Comparison of ENCODE assay signal across 10 mouse cellular contexts in the genomic region with DNA sequence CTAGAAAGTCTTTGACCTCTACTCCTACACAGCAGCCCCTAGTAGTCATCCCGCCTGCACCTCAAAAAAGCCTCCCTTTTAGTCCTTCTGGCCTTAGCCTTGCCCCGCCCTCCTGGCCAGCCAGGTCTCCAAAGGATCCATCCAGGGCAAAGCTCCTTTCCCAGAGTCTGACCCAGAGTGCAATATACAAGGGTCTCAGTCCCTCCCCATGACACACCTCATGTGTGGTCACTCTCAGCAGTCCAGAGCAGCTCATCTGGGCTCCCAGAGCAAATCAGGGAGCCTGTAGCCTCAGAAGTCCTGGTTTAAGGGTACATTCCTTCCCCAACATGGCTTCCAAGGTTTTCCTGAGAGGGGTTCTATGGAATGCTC. TPM values are rescaled to one million over a fixed set of nuclear protein-coding genes. Genes with fewer than 3 reads are reported as not detected.
A peak's percentile ranks its signal among the peaks of the same experiment; 100 is the strongest.
DNase-seq lines count a peak whose midpoint lies in the region; ATAC-seq and TF ChIP-seq lines count a peak whose summit lies in the region.
"Had no signal": no experiment of that assay in that cellular context is flagged by ENCODE, and none has a peak within 500 bp of the region (broad histone marks: within the 10 kb centered on the region; RNA-seq: fewer than 3 reads in every experiment).

No protein-coding gene starts in this region.

- 34% methylated on average over 2 of the region's 2 CpGs for WGBS in kidney, postnatal 0 days
- 49% methylated on average over 2 of the region's 2 CpGs for WGBS in kidney, adult 2 months
- whole genome bisulfite sequencing in forebrain, embryonic 11.5 days, result 50% methylated on average over 2 of the region's 2 CpGs
- 61% methylated on average over 2 of the region's 2 CpGs for WGBS in intestine, embryonic 14.5 days
- 38% methylated on average over 2 of the region's 2 CpGs for WGBS in neural tube, embryonic 14.5 days
- 79% methylated on average over 2 of the region's 2 CpGs for WGBS in thymus, adult 2 months

- no peaks in the 10 kb centered on the region for H3K9me3 ChIP-seq in kidney, postnatal 0 days (replicated peaks; ENCODE audit: low read length)
- H3K9me3 ChIP-seq in forebrain, embryonic 11.5 days (ENCODE audit: control insufficient read depth, low read length), result no peaks in the 10 kb centered on the region
- no peaks in the 10 kb centered on the region for H3K9me3 ChIP-seq in intestine, embryonic 14.5 days (ENCODE audit: control insufficient read depth, low read length)
- no peaks in the 10 kb centered on the region for H3K9me3 ChIP-seq in neural tube, embryonic 14.5 days (ENCODE audit: control insufficient read depth, low read length)

- no peak for DNase-seq in kidney, postnatal 0 days (ENCODE audit: low spot score)
- DNase-seq in kidney, adult 2 months, result no peak
- DNase-seq in forebrain, embryonic 11.5 days (ENCODE audit: low spot score), result no peak
- DNase-seq in intestine, embryonic 14.5 days (ENCODE audit: low spot score), result no peak
- DNase-seq in thymus, adult 2 months, result no peak
- no peak for DNase-seq in Muller cell, postnatal 12 days (ENCODE audit: inconsistent ontology term)
- no peak for DNase-seq in frontal cortex, adult 2 months (ENCODE audit: extremely low spot score in 1 of 2, low spot score in 1 of 2)
- DNase-seq: adrenal gland, postnatal 25 days; gastrocnemius, postnatal 36 days had no signal

- peak overlapping the region; percentile 36 for H3K9ac ChIP-seq in kidney, postnatal 0 days (ENCODE audit: low read depth, low read length)
- peak overlapping the region; percentile 30; the same call in 1 of the 2 replicates for H3K9ac ChIP-seq in forebrain, embryonic 11.5 days (ENCODE audit: low read length)
- H3K9ac ChIP-seq in intestine, embryonic 14.5 days (ENCODE audit: low read length), result no peak overlapping the region
- H3K9ac ChIP-seq in neural tube, embryonic 14.5 days (replicated peaks; ENCODE audit: low read depth, low read length), result no peak overlapping the region

- peaks cover 6% of the 10 kb centered on the region; the same call in 1 of the 2 replicates for H3K4me1 ChIP-seq in kidney, postnatal 0 days (replicated peaks; ENCODE audit: insufficient read depth, low read length)
- H3K4me1 ChIP-seq in kidney, adult 2 months (ENCODE audit: control insufficient read depth, insufficient read depth, low read length), result no peaks in the 10 kb centered on the region
- peaks cover 7% of the 10 kb centered on the region; the same call in 1 of the 2 replicates for H3K4me1 ChIP-seq in forebrain, embryonic 11.5 days (replicated peaks; ENCODE audit: control insufficient read depth, insufficient read depth, low read length)
- peaks cover 9% of the 10 kb centered on the region for H3K4me1 ChIP-seq in intestine, embryonic 14.5 days (replicated peaks; ENCODE audit: control insufficient read depth, insufficient read depth, low read length)
- peaks cover 14% of the 10 kb centered on the region; the same call in 1 of the 2 replicates for H3K4me1 ChIP-seq in neural tube, embryonic 14.5 days (ENCODE audit: control insufficient read depth, insufficient read depth, low read length)
- no peaks in the 10 kb centered on the region; the same call in 1 of the 2 replicates for H3K4me1 ChIP-seq in thymus, adult 2 months (replicated peaks; ENCODE audit: control insufficient read depth, insufficient read depth, low read length)

- no peaks in the 10 kb centered on the region for H3K27me3 ChIP-seq in kidney, postnatal 0 days (ENCODE audit: insufficient read depth, low read length)
- H3K27me3 ChIP-seq in kidney, adult 2 months (replicated peaks; ENCODE audit: control insufficient read depth, insufficient read depth, low read length), result no peaks in the 10 kb centered on the region
- no peaks in the 10 kb centered on the region for H3K27me3 ChIP-seq in forebrain, embryonic 11.5 days (ENCODE audit: control insufficient read depth, insufficient read depth, low read length)
- no peaks in the 10 kb centered on the region; the same call in 1 of the 2 replicates for H3K27me3 ChIP-seq in intestine, embryonic 14.5 days (replicated peaks; ENCODE audit: control insufficient read depth, insufficient read depth, low read length)
- H3K27me3 ChIP-seq in neural tube, embryonic 14.5 days (ENCODE audit: control insufficient read depth, insufficient read depth, low read length), result no peaks in the 10 kb centered on the region
- H3K27me3 ChIP-seq in thymus, adult 2 months (ENCODE audit: control insufficient read depth, insufficient read depth, low read length), result no peaks in the 10 kb centered on the region

- H3K36me3 ChIP-seq in kidney, postnatal 0 days (ENCODE audit: insufficient read depth, low read length), result no peaks in the 10 kb centered on the region
- no peaks in the 10 kb centered on the region for H3K36me3 ChIP-seq in kidney, adult 2 months (ENCODE audit: control insufficient read depth, insufficient read depth, low read length)
- no peaks in the 10 kb centered on the region for H3K36me3 ChIP-seq in forebrain, embryonic 11.5 days (ENCODE audit: control insufficient read depth, insufficient read depth, low read length)
- H3K36me3 ChIP-seq in intestine, embryonic 14.5 days (ENCODE audit: control insufficient read depth, insufficient read depth, low read length), result no peaks in the 10 kb centered on the region
- H3K36me3 ChIP-seq in neural tube, embryonic 14.5 days (ENCODE audit: control insufficient read depth, insufficient read depth, low read length), result no peaks in the 10 kb centered on the region
- H3K36me3 ChIP-seq in thymus, adult 2 months (ENCODE audit: control insufficient read depth, insufficient read depth, low read length), result no peaks in the 10 kb centered on the region

- no peak for TF ChIP-seq POLR2A in kidney, adult 2 months (IDR thresholded peaks at IDR 0.05; ENCODE audit: low read depth, low read length)
- no peak for TF ChIP-seq POLR2A in thymus, adult 2 months (IDR thresholded peaks at IDR 0.05; ENCODE audit: control insufficient read depth, extremely low read depth, insufficient read depth, low read length, poor library complexity)

- TF ChIP-seq CTCF in kidney, postnatal 0 days (IDR thresholded peaks at IDR 0.05; ENCODE audit: low read depth), result no peak
- no peak for TF ChIP-seq CTCF in kidney, adult 2 months (conservative IDR thresholded peaks at IDR 0.05; ENCODE audit: insufficient read depth, insufficient read length, low read depth, low read length)
- no peak for TF ChIP-seq CTCF in thymus, adult 2 months (IDR thresholded peaks at IDR 0.05; ENCODE audit: borderline replicate concordance, control insufficient read depth, extremely low read depth, insufficient read depth, low read length, poor library complexity)

- H3K27ac ChIP-seq in kidney, postnatal 0 days, result no peak overlapping the region
- H3K27ac ChIP-seq in kidney, adult 2 months (ENCODE audit: insufficient read depth, low read depth, low read length), result no peak overlapping the region
- no peak overlapping the region; the same call in 1 of the 2 replicates for H3K27ac ChIP-seq in forebrain, embryonic 11.5 days (ENCODE audit: low read depth, low read length)
- no peak overlapping the region for H3K27ac ChIP-seq in intestine, embryonic 14.5 days (ENCODE audit: low read depth)
- no peak overlapping the region for H3K27ac ChIP-seq in neural tube, embryonic 14.5 days (ENCODE audit: low read depth, low read length)
- H3K27ac ChIP-seq in thymus, adult 2 months (ENCODE audit: control insufficient read depth, insufficient read depth, low read length), result no peak overlapping the region

- H3K4me2 ChIP-seq in kidney, postnatal 0 days (ENCODE audit: low read length), result peak overlapping the region; percentile 46
- H3K4me2 ChIP-seq in forebrain, embryonic 11.5 days (ENCODE audit: low read depth, low read length, severe bottlenecking), result peak overlapping the region; percentile 32; the same call in 1 of the 2 replicates
- peak overlapping the region; percentile 40 for H3K4me2 ChIP-seq in intestine, embryonic 14.5 days (ENCODE audit: low read length)
- peak overlapping the region; percentile 31; the same call in 1 of the 2 replicates for H3K4me2 ChIP-seq in neural tube, embryonic 14.5 days (ENCODE audit: low read depth, low read length)

- H3K4me3 ChIP-seq in kidney, postnatal 0 days (replicated peaks; ENCODE audit: low read depth, low read length), result no peak overlapping the region
- H3K4me3 ChIP-seq in kidney, adult 2 months (ENCODE audit: insufficient read depth, low read depth, low read length), result no peak overlapping the region
- no peak overlapping the region for H3K4me3 ChIP-seq in forebrain, embryonic 11.5 days (ENCODE audit: low read depth, low read length)
- H3K4me3 ChIP-seq in intestine, embryonic 14.5 days (ENCODE audit: low read depth, low read length), result no peak overlapping the region; the same call in 1 of the 2 replicates
- no peak overlapping the region for H3K4me3 ChIP-seq in neural tube, embryonic 14.5 days (ENCODE audit: low read depth, low read length)
- no peak overlapping the region for H3K4me3 ChIP-seq in thymus, adult 2 months (ENCODE audit: control insufficient read depth, insufficient read depth, low read length)

- peak; percentile 33 for ATAC-seq in kidney, postnatal 0 days (replicated peaks; ENCODE audit: low FRiP score, low read depth)
- ATAC-seq in forebrain, embryonic 11.5 days (replicated peaks; ENCODE audit: low FRiP score), result no peak; the same call in none of the 2 replicates
- no peak; the same call in 1 of the 2 replicates for ATAC-seq in intestine, embryonic 14.5 days (replicated peaks; ENCODE audit: low FRiP score, low TSS enrichment, low read depth)
- no peak for ATAC-seq in neural tube, embryonic 14.5 days (ENCODE audit: low read depth)

RNA-seq across cellular contexts. Expression of gene 4931409K22Rik, which starts 5.3 kb away (rescaled TPM):
- polyA plus RNA-seq in kidney, postnatal 0 days (2015; fragmentation: Nextera tagmentation; extraction: Ambion mirVana), result 0.12 and 0.19 TPM in 2 replicates
- 0.10 and 0.14 TPM in 2 replicates for polyA plus RNA-seq in kidney, adult 2 months (2012; rRNA removed)
- polyA plus RNA-seq in forebrain, embryonic 11.5 days (2014; fragmentation: Nextera tagmentation; extraction: Ambion mirVana), result 0.20 TPM in 1 of 2 replicates, not detected in the other
- 0.15 TPM in 1 of 2 replicates, not detected in the other for polyA plus RNA-seq in intestine, embryonic 14.5 days (2014; fragmentation: Nextera tagmentation; extraction: Ambion mirVana)
- 0.14 and 0.16 TPM in 2 replicates for polyA plus RNA-seq in neural tube, embryonic 14.5 days (2014; fragmentation: Nextera tagmentation; extraction: Ambion mirVana)
- polyA plus RNA-seq in thymus, adult 2 months (2012; rRNA removed), result not detected in 2 replicates
- 0.18 and 0.59 TPM in 2 replicates for polyA plus RNA-seq in frontal cortex, adult 2 months (2012; rRNA removed)

RNA-seq across cellular contexts. Expression of gene Asb10, which starts 10.5 kb away (rescaled TPM):
- 0.69 and 0.93 TPM in 2 replicates for polyA plus RNA-seq in kidney, postnatal 0 days (2015; fragmentation: Nextera tagmentation; extraction: Ambion mirVana)
- 0.38 and 1.6 TPM in 2 replicates for polyA plus RNA-seq in kidney, adult 2 months (2012; rRNA removed)
- polyA plus RNA-seq in forebrain, embryonic 11.5 days (2014; fragmentation: Nextera tagmentation; extraction: Ambion mirVana), result 0.11 TPM in 1 of 2 replicates, not detected in the other
- polyA plus RNA-seq in intestine, embryonic 14.5 days (2014; fragmentation: Nextera tagmentation; extraction: Ambion mirVana), result 0.28 and 0.32 TPM in 2 replicates
- 0.17 and 0.45 TPM in 2 replicates for polyA plus RNA-seq in neural tube, embryonic 14.5 days (2014; fragmentation: Nextera tagmentation; extraction: Ambion mirVana)
- polyA plus RNA-seq in thymus, adult 2 months (2012; rRNA removed), result 0.38 and 9.5 TPM in 2 replicates
- 0.42 and 0.62 TPM in 2 replicates for polyA plus RNA-seq in frontal cortex, adult 2 months (2012; rRNA removed)

RNA-seq across cellular contexts. Expression of gene Gbx1, which starts 24.3 kb away (rescaled TPM):
- 0.04 TPM in 2 replicates for polyA plus RNA-seq in kidney, postnatal 0 days (2015; fragmentation: Nextera tagmentation; extraction: Ambion mirVana)
- polyA plus RNA-seq in kidney, adult 2 months (2012; rRNA removed), result 0.05 and 0.11 TPM in 2 replicates
- 0.64 and 0.79 TPM in 2 replicates for polyA plus RNA-seq in forebrain, embryonic 11.5 days (2014; fragmentation: Nextera tagmentation; extraction: Ambion mirVana)
- polyA plus RNA-seq in intestine, embryonic 14.5 days (2014; fragmentation: Nextera tagmentation; extraction: Ambion mirVana), result 0.07 TPM in 1 of 2 replicates, not detected in the other
- polyA plus RNA-seq in neural tube, embryonic 14.5 days (2014; fragmentation: Nextera tagmentation; extraction: Ambion mirVana), result 3.5 and 5.8 TPM in 2 replicates
- polyA plus RNA-seq in thymus, adult 2 months (2012; rRNA removed), result 0.05 TPM in 2 replicates
- polyA plus RNA-seq in frontal cortex, adult 2 months (2012; rRNA removed), result 0.04 TPM in 2 replicates

RNA-seq across cellular contexts. Expression of gene Abcf2, which starts 26.0 kb away (rescaled TPM):
- polyA plus RNA-seq in kidney, postnatal 0 days (2015; fragmentation: Nextera tagmentation; extraction: Ambion mirVana), result 74.4 and 79.6 TPM in 2 replicates
- polyA plus RNA-seq in kidney, adult 2 months (2012; rRNA removed), result 40.2 and 47.6 TPM in 2 replicates
- 153 and 165 TPM in 2 replicates for polyA plus RNA-seq in forebrain, embryonic 11.5 days (2014; fragmentation: Nextera tagmentation; extraction: Ambion mirVana)
- 97.6 and 98.4 TPM in 2 replicates for polyA plus RNA-seq in intestine, embryonic 14.5 days (2014; fragmentation: Nextera tagmentation; extraction: Ambion mirVana)
- 80.3 and 89.8 TPM in 2 replicates for polyA plus RNA-seq in neural tube, embryonic 14.5 days (2014; fragmentation: Nextera tagmentation; extraction: Ambion mirVana)
- polyA plus RNA-seq in thymus, adult 2 months (2012; rRNA removed), result 117 and 121 TPM in 2 replicates
- 78.1 and 86.2 TPM in 2 replicates for polyA plus RNA-seq in frontal cortex, adult 2 months (2012; rRNA removed)

RNA-seq across cellular contexts. Expression of gene Chpf2, which starts 35.2 kb away (rescaled TPM):
- 26.0 and 27.6 TPM in 2 replicates for polyA plus RNA-seq in kidney, postnatal 0 days (2015; fragmentation: Nextera tagmentation; extraction: Ambion mirVana)
- polyA plus RNA-seq in kidney, adult 2 months (2012; rRNA removed), result 20.2 and 27.5 TPM in 2 replicates
- polyA plus RNA-seq in forebrain, embryonic 11.5 days (2014; fragmentation: Nextera tagmentation; extraction: Ambion mirVana), result 11.4 and 11.5 TPM in 2 replicates
- 8.6 and 10.6 TPM in 2 replicates for polyA plus RNA-seq in intestine, embryonic 14.5 days (2014; fragmentation: Nextera tagmentation; extraction: Ambion mirVana)
- 13.3 and 13.6 TPM in 2 replicates for polyA plus RNA-seq in neural tube, embryonic 14.5 days (2014; fragmentation: Nextera tagmentation; extraction: Ambion mirVana)
- 53.5 and 55.5 TPM in 2 replicates for polyA plus RNA-seq in thymus, adult 2 months (2012; rRNA removed)
- 47.1 and 50.5 TPM in 2 replicates for polyA plus RNA-seq in frontal cortex, adult 2 months (2012; rRNA removed)

Comparison
In these comparisons a context has a peak if more than half of its experiments do, and no peak if none do; other contexts are left out.
1. H3K9ac ChIP-seq: peak in kidney, postnatal 0 days (single experiment) and forebrain, embryonic 11.5 days (single experiment); none in intestine, embryonic 14.5 days (single experiment) and neural tube, embryonic 14.5 days (single experiment).
2. Peak in every context shown above with its lines, with median percentiles within 50 percentile points of each other: H3K4me2 ChIP-seq.